Mouse (Mus musculus) lung, embryonic 14.5 days (tissue): ENCODE measurements at regions not wholly inside any gene's neighbourhood (a gene's known extent, or its start where the extent isn't known, plus 50 kb on each side); places are given as distances from the start of the nearest gene placed in this dataset.

Experiments used
- ATAC-seq: fragments of 200-750 bp; cut with Nextera tagmentation; 2 replicates; pipeline ENCODE4 v1.8.0; 2017; ENCODE audit warnings: mild to moderate bottlenecking, moderate TSS enrichment, moderate library complexity; ENCODE audit not compliant: insufficient read depth
- DNase-seq: peaks from one replicate; pipeline ENCODE4 v3.0.0-alpha.2; 2015
- H3K27ac ChIP-seq: fragments of 300-500 bp; sonication (generic); 2 replicates; pipeline ENCODE4 v1.5.1; 2014; ENCODE audit warnings: low read depth, mild to moderate bottlenecking, moderate library complexity
- H3K27me3 ChIP-seq: fragments of 300-500 bp; sonication (generic); 2 replicates; pipeline ENCODE4 v1.6.1; 2014; ENCODE audit warnings: low read length, control low read depth; ENCODE audit not compliant: insufficient read depth
- H3K36me3 ChIP-seq: fragments of 300-500 bp; sonication (generic); 2 replicates; pipeline ENCODE4 v1.6.1; 2014; ENCODE audit warnings: control low read depth; ENCODE audit not compliant: insufficient read depth
- H3K4me1 ChIP-seq: fragments of 300-500 bp; sonication (generic); 2 replicates; pipeline ENCODE4 v1.6.1; 2014; ENCODE audit warnings: antibody characterized with exemption, control low read depth; ENCODE audit not compliant: insufficient read depth
- H3K4me2 ChIP-seq: fragments of 300-500 bp; sonication (generic); 2 replicates; pipeline ENCODE4 v1.6.1; 2014; ENCODE audit warnings: mild to moderate bottlenecking
- H3K4me3 ChIP-seq: fragments of 300-500 bp; sonication (generic); 2 replicates; pipeline ENCODE4 v1.5.1; 2014; ENCODE audit warnings: low read depth, low read length
- H3K9ac ChIP-seq: fragments of 300-500 bp; sonication (generic); 2 replicates; pipeline ENCODE4 v1.6.1; 2014
- H3K9me3 ChIP-seq: fragments of 300-500 bp; sonication (generic); 2 replicates; pipeline ENCODE4 v1.6.1; 2016; ENCODE audit warnings: low read depth, low read length, control low read depth
- CTCF ChIP-seq: IDR thresholded peaks from 2 replicates; pipeline ENCODE4 v1.5.1; 2016; ENCODE audit warnings: antibody characterized with exemption, low read depth
- WGBS: fragments of 180-500 bp; shearing (Covaris S2); extraction: QIAGEN DNeasy Blood & Tissue Kit; methylation state at CpG from one replicate; pipeline ENCODE4 v1.1.7; 2014; 5-methylcytosine and 5-hydroxymethylcytosine counted together

DNA sequence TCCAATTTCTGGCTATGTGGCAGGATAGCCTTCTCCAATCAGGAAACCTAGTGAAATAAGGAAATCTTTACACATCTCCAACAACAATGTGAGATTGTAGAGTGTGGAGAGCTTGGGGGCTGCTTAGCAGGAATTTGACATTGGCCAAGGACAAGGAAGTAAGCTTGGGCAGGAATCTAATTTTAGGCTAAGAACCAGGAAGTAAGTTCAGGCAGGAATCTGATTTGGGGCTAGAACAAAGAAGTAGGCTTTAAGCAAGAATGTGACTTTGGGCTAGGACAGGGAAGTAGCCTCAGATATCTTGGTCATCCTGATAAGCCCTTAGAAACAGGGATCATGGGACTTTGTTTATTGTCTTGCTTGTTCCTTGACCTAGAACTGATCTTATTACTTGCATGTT lies 117.6 kb upstream of the Hmga2 start:
- Histone ChIP-seq H3K27me3 (no peaks in the 10 kb centered on the region), H3K4me3 (no peak overlapping the region), H3K27ac (no peak overlapping the region), H3K9me3 (no peaks in the 10 kb centered on the region), H3K36me3 (no peaks in the 10 kb centered on the region), H3K4me2 (no peak overlapping the region), H3K9ac (no peak overlapping the region), H3K4me1 (peaks cover 13% of the 10 kb centered on the region)
- ATAC-seq (no peak), DNase-seq (no peak)
- TF ChIP-seq CTCF, result no peak

DNA sequence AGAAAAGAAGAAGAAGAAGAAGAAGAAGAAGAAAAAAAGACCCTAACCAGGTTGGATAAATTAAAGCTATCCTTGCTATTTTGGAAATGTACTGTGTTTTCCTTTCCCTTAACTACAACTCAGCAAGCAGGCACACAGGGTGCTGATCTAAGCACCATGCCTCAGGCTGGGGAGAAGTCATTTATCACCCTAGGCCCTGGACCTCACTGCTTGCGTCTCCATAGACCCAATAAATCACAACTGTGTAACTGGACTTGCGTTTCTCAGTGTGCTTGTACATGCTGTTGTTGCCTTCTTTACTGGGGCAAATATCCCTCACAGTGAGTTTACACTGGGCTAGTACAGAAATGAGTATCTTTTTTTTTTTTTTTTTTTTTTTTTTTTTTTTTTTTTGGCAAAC lies 113.4 kb upstream of the Hmga2 start:
- H3K4me2 ChIP-seq, result no peak overlapping the region
- ATAC-seq (no peak), DNase-seq (no peak)
- H3K9ac ChIP-seq, result no peak overlapping the region
- H3K4me1 ChIP-seq, result no peaks in the 10 kb centered on the region
- 35% methylated on average over 2 of the region's 2 CpGs for WGBS
- TF ChIP-seq CTCF, result no peak
- no peaks in the 10 kb centered on the region for H3K36me3 ChIP-seq
- H3K4me3 ChIP-seq, result no peak overlapping the region
- H3K27ac ChIP-seq, result no peak overlapping the region
- no peaks in the 10 kb centered on the region for H3K27me3 ChIP-seq
- H3K9me3 ChIP-seq, result no peaks in the 10 kb centered on the region

DNA sequence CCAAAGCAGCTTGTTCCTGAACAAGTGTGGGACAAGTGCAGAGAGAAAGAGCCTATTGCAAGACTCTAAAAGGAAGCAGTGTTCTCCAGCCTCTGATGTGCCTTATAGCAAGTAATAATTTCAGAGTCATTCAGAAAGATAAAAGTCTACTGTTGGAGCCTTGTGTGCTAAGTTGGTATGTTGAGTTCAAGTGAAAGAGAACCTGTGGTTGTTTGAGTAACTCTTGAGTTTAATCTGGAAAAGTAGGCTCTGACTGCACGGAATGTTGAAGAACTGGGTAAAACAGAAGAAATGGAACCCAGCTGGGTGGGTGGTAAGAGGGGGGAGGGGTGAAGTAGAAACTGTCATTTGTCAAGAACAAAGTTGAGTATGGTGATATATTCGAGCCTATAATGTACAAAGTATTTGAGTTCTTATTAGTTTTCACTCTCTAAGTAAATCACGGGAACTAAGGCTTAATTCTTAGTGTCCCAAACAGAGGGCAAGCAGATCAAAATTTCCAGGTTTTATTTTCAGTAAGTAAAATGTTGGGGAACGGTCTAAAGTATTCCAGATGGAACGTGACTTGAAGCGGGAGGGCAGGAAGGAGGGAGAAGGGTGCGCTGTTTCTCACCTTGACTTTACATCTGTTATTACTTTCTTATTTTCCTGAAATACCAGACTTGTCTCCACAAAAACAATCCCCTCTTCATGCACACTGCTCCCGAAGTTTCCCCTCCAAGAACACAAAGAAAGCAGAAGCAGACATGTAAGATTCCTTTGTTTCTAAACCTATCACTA lies 111.8 kb upstream of the Hmga2 start:
- Histone ChIP-seq H3K4me1 (no peaks in the 10 kb centered on the region), H3K36me3 (no peaks in the 10 kb centered on the region), H3K27me3 (no peaks in the 10 kb centered on the region), H3K9me3 (no peaks in the 10 kb centered on the region), H3K9ac (no peak overlapping the region), H3K27ac (peak overlapping the region; percentile 44; the same call in 1 of the 2 replicates), H3K4me3 (no peak overlapping the region), H3K4me2 (no peak overlapping the region)
- DNase-seq (no peak), ATAC-seq (0 out of 2 replicates have a peak, but pooled peaks have one; percentile 24)
- 54% methylated on average over 8 of the region's 8 CpGs for WGBS
- no peak for TF ChIP-seq CTCF

DNA sequence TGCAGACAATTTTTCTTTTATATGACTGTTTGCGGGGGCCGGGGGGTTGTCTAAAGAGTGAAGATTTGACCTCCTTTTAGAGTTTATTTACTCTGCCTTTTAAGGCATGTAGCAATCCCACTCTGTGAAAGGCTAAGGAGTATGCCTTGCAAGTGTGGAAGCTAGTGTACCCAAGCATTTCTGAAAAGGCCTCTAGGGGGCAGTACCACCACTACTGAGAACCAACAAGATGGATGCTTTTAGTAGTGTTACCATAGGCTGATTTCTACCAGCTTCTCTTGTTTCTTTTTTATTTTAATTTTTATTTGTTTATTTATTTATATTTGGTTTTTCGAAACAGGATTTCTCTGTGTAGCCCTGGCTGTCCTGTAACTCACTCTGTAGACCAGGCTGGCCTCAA lies 110.9 kb upstream of the Hmga2 start:
- TF ChIP-seq CTCF, result peak; percentile 56
- no peak overlapping the region for H3K27ac ChIP-seq
- H3K9ac ChIP-seq, result no peak overlapping the region
- H3K4me1 ChIP-seq, result peaks cover 6% of the 10 kb centered on the region; the same call in 1 of the 2 replicates
- peak; percentile 76 for DNase-seq
- WGBS, result 59% methylated on average over 3 of the region's 3 CpGs
- no peak overlapping the region for H3K4me2 ChIP-seq
- no peaks in the 10 kb centered on the region for H3K27me3 ChIP-seq
- no peaks in the 10 kb centered on the region for H3K9me3 ChIP-seq
- H3K4me3 ChIP-seq, result no peak overlapping the region
- no peaks in the 10 kb centered on the region for H3K36me3 ChIP-seq
- no peak for ATAC-seq

DNA sequence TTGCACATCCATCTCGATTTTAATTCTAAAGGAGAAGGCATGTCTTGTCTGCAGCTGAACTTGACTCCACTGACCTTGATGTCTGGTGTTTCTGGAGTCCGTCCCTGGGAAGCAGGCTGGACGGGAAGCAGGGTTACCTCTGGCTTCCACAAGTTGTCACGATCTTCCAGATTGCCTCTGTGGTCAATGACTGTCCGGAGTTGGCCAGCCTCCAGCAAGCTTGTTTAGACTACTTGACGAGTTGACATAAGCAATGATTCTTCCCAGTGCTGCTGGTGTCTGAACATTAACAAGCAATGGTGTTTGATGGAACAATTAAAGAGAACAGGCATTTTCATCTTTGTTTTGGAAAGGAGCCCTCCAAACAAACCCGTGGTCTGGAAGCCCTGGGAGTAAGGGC lies 106.2 kb upstream of the Hmga2 start:
- peak overlapping the region; percentile 24 for H3K4me2 ChIP-seq
- H3K27ac ChIP-seq, result no peak overlapping the region
- H3K9ac ChIP-seq, result no peak overlapping the region
- no peaks in the 10 kb centered on the region for H3K9me3 ChIP-seq
- H3K4me3 ChIP-seq, result no peak overlapping the region
- no peaks in the 10 kb centered on the region for H3K27me3 ChIP-seq
- H3K4me1 ChIP-seq, result peaks cover 9% of the 10 kb centered on the region; the same call in 1 of the 2 replicates
- WGBS, result 9% methylated on average over 7 of the region's 7 CpGs
- H3K36me3 ChIP-seq, result no peaks in the 10 kb centered on the region
- peak; percentile 83 for DNase-seq
- no peak for TF ChIP-seq CTCF
- peak; percentile 38; the same call in 1 of the 2 replicates for ATAC-seq

DNA sequence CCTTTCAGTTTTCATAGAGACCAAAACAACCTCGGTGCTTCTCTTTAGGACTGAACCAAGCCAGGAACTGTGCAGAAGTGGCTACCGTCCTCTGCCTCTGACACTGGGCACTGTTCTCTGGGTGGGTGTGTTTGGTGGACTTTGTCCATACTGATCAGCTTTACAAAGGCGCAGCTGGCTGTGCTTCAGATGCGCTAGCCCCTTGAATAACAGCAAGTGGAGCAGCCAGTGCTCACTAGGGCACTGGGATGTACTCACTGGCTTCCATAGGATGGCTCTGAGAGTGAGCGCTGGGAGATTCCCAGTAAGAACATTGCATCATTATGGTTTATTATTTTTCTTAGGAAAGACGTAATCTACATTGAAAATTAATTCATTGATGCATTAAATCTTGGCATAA lies 105.3 kb upstream of the Hmga2 start:
- H3K9ac ChIP-seq, result no peak overlapping the region
- ATAC-seq (no peak), DNase-seq (no peak)
- no peak overlapping the region for H3K4me3 ChIP-seq
- TF ChIP-seq CTCF, result no peak
- no peak overlapping the region for H3K27ac ChIP-seq
- H3K9me3 ChIP-seq, result no peaks in the 10 kb centered on the region
- no peaks in the 10 kb centered on the region for H3K27me3 ChIP-seq
- no peak overlapping the region for H3K4me2 ChIP-seq
- no peaks in the 10 kb centered on the region for H3K36me3 ChIP-seq
- H3K4me1 ChIP-seq, result peaks cover 9% of the 10 kb centered on the region; the same call in 1 of the 2 replicates
- 83% methylated on average over 6 of the region's 6 CpGs for WGBS

DNA sequence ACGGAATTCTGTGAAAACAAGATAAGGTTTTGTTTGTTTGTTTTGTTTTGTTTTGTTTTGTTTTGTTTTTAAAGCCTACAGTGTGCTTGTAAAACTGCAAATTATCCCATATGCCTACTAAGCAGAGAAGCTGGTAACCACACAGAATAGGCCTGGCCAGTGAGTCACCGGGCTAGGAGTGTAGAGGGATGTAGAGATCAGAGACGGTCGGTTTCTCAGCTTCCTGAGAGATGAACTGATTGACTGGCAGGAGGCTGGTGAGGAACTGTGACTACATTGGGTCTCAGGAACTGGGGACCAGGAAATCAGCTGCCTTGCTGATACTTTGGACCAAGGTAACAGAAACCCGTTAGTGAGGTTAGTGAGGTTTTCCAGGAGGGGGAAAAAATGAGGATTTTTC lies 100.6 kb upstream of the Hmga2 start:
- Histone ChIP-seq H3K36me3 (no peaks in the 10 kb centered on the region), H3K4me2 (no peak overlapping the region), H3K27ac (no peak overlapping the region), H3K27me3 (no peaks in the 10 kb centered on the region), H3K9me3 (no peaks in the 10 kb centered on the region), H3K4me1 (0 out of 2 replicates have a peak, but pooled peaks cover 5% of the 10 kb centered on the region), H3K9ac (no peak overlapping the region), H3K4me3 (no peak overlapping the region)
- no peak for TF ChIP-seq CTCF
- DNase-seq (no peak), ATAC-seq (no peak)
- 64% methylated on average over 5 of the region's 5 CpGs for WGBS
